Mouse (Mus musculus): ENCODE measurements at regions not wholly inside any gene's neighbourhood (a gene's known extent, or its start where the extent isn't known, plus 50 kb on each side); places are given as distances from the start of the nearest gene placed in this dataset.

- no peak for DNase-seq (ENCODE audit: low spot score)
Observed at GRCm38 (mm10) chr15:7694037-7694436, 116.6 kb upstream of the Gdnf start.

- no peak for DNase-seq (ENCODE audit: low spot score)
Observed at GRCm38 (mm10) chr15:7697724-7698123, 112.9 kb upstream of the Gdnf start.

- no peak for DNase-seq (ENCODE audit: low spot score)
Observed at GRCm38 (mm10) chr15:7708836-7709235, 101.8 kb upstream of the Gdnf start.

GRCm38 (mm10) chr15:7714641-7715040, 96.0 kb upstream of the Gdnf start:
- no peak for DNase-seq (ENCODE audit: low spot score)

DNA sequence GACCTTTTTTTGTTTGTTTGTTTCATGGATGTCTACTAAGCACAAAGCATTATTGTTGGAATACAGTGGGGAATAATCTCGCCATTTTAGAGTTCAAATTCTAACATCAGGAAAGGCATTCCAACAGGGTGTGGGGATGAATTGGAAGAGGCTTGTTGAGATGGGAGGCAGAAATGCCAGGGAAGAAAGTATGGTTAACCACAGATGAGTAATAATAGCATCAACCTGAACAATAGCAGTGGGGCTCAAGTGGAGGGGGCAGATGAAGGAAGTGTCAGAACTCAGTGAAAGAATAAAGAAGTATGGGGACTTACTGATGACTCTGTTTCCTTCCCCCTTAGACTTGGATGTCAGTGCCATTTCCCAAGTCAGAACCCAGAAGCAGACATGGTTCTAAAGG, 94.5 kb upstream of the Gdnf start:
- DNase-seq (ENCODE audit: low spot score) = no peak

GRCm38 (mm10) chr15:7723202-7723721, 87.4 kb upstream of the Gdnf start:
- DNase-seq (ENCODE audit: low spot score) = no peak

DNA sequence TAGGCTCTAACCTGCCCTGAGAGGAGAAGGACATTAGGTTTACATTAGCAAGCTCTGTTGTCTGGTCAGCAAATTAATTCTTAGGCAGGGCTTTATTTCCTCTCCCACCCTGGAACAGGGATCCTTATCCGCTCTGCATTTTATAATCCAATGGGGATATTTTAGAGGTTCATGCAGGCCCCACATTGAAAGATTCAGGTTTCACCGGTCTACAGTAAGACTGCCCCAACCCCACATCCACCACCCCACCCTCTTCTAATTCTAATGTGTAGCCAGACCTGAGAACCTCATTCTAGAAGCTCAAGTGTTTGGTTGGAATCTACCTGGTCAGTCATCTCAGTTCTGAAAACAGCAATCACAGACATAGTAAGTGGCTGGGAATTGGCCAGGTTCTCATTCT, 86.9 kb upstream of the Gdnf start:
- no peak for DNase-seq (ENCODE audit: low spot score)

DNA sequence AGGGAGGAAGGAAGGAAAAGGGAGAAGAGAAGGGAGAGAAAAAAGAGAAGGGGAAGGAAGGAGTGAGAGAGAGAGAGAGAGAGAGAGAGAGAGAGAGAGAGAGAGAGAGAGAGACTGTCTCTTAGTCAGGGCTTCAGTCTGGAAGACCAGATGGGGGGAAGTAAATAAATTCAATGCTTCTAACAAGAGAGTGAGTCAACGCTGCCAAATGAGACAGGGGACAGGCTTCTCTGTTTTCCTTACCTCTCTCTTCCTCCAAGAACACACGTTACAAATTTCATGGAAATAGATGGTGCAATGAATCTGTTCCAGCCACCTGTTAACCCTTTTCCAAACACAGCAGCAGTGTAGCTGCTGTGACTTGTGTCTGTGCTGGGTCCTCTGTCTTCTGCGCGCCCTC, 85.1 kb upstream of the Gdnf start:
- DNase-seq (ENCODE audit: low spot score) = no peak

- DNase-seq (ENCODE audit: low spot score) = no peak
Observed at GRCm38 (mm10) chr15:7747586-7747985, 63.1 kb upstream of the Gdnf start.

DNA sequence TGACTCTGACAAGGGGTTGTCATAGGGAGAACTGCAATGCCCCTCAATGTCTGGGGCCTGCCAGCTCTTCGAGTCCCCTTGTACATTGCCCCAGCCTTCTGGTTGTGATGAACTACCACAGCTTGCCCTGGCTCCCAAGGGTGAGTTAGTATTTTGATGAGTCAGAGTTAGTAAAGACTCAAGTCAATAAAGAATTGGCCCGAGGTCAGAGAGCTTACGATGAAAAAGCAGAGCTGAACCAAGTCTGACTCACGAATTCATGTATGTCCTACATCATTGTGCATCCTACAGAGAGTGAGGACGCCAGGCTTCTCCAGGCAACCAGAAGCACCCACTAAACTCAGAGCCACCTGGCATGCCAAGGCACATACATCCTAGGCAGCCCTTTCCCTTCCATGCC, 60.2 kb upstream of the Gdnf start:
- DNase-seq (ENCODE audit: low spot score) = no peak

All from layer of hippocampus, adult 11-12 months (tissue).